Mouse (Mus musculus) T-helper 2 cell (primary cell): ENCODE results near the gene Pdzrn4.

Experiments
- in situ Hi-C: fragments of 300-600 bp; cut with MboI, MseI; formaldehyde crosslinking; loops from one replicate; pipeline ENCODE4 v1.15.1; 2025; ENCODE audit warnings: high pct_unique_total_duplicates

Pdzrn4 gene

GRCm38 (mm10) chr15:92580742-92581383 is 184.2 kb downstream of the Pdzrn4 start:
- in situ Hi-C loops = no loop called here

GRCm38 (mm10) chr15:92584357-92585138 is 187.9 kb downstream of the Pdzrn4 start:
- in situ Hi-C loops = no loop called here

GRCm38 (mm10) chr15:92587431-92587830 is 190.8 kb downstream of the Pdzrn4 start:
- in situ Hi-C loops = no loop called here

GRCm38 (mm10) chr15:92594721-92595120 is 198.0 kb downstream of the Pdzrn4 start:
- in situ Hi-C loops = no loop called here

GRCm38 (mm10) chr15:92597011-92597780 is 200.5 kb downstream of the Pdzrn4 start:
- in situ Hi-C loops = no loop called here

GRCm38 (mm10) chr15:92598380-92599295 is 202.0 kb downstream of the Pdzrn4 start:
- in situ Hi-C loops = no loop called here

GRCm38 (mm10) chr15:92599381-92599780 is 202.7 kb downstream of the Pdzrn4 start:
- in situ Hi-C loops = no loop called here

GRCm38 (mm10) chr15:92610866-92611265 is 214.2 kb downstream of the Pdzrn4 start:
- in situ Hi-C loops = no loop called here

GRCm38 (mm10) chr15:92612386-92612785 is 215.7 kb downstream of the Pdzrn4 start:
- in situ Hi-C loops = no loop called here

GRCm38 (mm10) chr15:92613228-92613627 is 216.5 kb downstream of the Pdzrn4 start:
- in situ Hi-C loops = no loop called here

GRCm38 (mm10) chr15:92621731-92622234 is 225.1 kb downstream of the Pdzrn4 start:
- in situ Hi-C loops = no loop called here

- in situ Hi-C loops = no loop called here
Measured at GRCm38 (mm10) chr15:92622323-92622722, 225.6 kb downstream of the Pdzrn4 start.

GRCm38 (mm10) chr15:92629172-92629571 is 232.5 kb downstream of the Pdzrn4 start:
- in situ Hi-C loops = no loop called here

GRCm38 (mm10) chr15:92634044-92634610 is 237.4 kb downstream of the Pdzrn4 start:
- in situ Hi-C loops = no loop called here

GRCm38 (mm10) chr15:92640212-92641082 is 243.8 kb downstream of the Pdzrn4 start:
- in situ Hi-C loops = no loop called here

- in situ Hi-C loops = no loop called here
Measured at GRCm38 (mm10) chr15:92671279-92672051, 274.8 kb downstream of the Pdzrn4 start.

GRCm38 (mm10) chr15:92676096-92676495 is 279.4 kb downstream of the Pdzrn4 start:
- in situ Hi-C loops = no loop called here

- in situ Hi-C loops = no loop called here
Measured at GRCm38 (mm10) chr15:92678377-92678776, 281.7 kb downstream of the Pdzrn4 start.

GRCm38 (mm10) chr15:92679541-92679940 is 282.9 kb downstream of the Pdzrn4 start:
- in situ Hi-C loops = no loop called here
